Mouse (Mus musculus) ES-E14 (cell line): ENCODE measurements around the gene Tead3. TPM values are rescaled to one million over a fixed set of nuclear protein-coding genes. Genes with fewer than 3 reads are reported as not detected.

ENCODE experiments used
- DNase-seq: peaks from one replicate; pipeline ENCODE4 v3.0.0-alpha.2; 2013; ENCODE audit warnings: low read depth, low spot score
- H3K27ac ChIP-seq: 2 replicates; pipeline ENCODE4 v1.5.1; 2012; ENCODE audit warnings: low read depth, mild to moderate bottlenecking, low read length, moderate library complexity, mixed read lengths; ENCODE audit not compliant: poor library complexity, insufficient read depth, severe bottlenecking
- H3K36me3 ChIP-seq: 2 replicates; pipeline ENCODE4 v1.6.1; 2012; ENCODE audit warnings: mild to moderate bottlenecking, low read length, moderate library complexity, mixed read lengths; ENCODE audit not compliant: control insufficient read depth, poor library complexity, insufficient read depth, severe bottlenecking
- H3K4me1 ChIP-seq, 2 experiments: fragments of 150-350 bp in 1 of 2; sonication (generic) in 1 of 2; 2 replicates each; pipeline ENCODE4 v1.6.1; 2012; ENCODE audit warnings: low read length in 2 of 2, mild to moderate bottlenecking in 1 of 2, mixed read lengths in 1 of 2; ENCODE audit not compliant: control insufficient read depth in 2 of 2, insufficient read depth in 2 of 2, poor library complexity in 1 of 2
- H3K4me3 ChIP-seq, 2 experiments: fragments of 150-350 bp in 1 of 2; sonication (generic) in 1 of 2; 2 replicates each; pipeline ENCODE4 v1.5.1; 2012; ENCODE audit warnings: low read length in 2 of 2, low read depth in 1 of 2, mild to moderate bottlenecking in 1 of 2, mixed read lengths in 1 of 2; ENCODE audit not compliant: insufficient read depth in 1 of 2, poor library complexity in 1 of 2, severe bottlenecking in 1 of 2
- H3K9ac ChIP-seq: 2 replicates; pipeline ENCODE4 v1.6.1; 2012; ENCODE audit warnings: low read depth, mild to moderate bottlenecking, low read length, mixed read lengths; ENCODE audit not compliant: poor library complexity, insufficient read depth, severe bottlenecking
- H3K9me3 ChIP-seq: fragments of 150-350 bp; sonication (generic); 2 replicates; pipeline ENCODE4 v1.6.1; 2012; ENCODE audit warnings: low read depth, mild to moderate bottlenecking, low read length; ENCODE audit not compliant: control insufficient read depth, insufficient read depth
- CHD2 ChIP-seq: IDR thresholded peaks from 2 replicates; pipeline ENCODE4 v1.6.1; 2014; ENCODE audit warnings: mild to moderate bottlenecking, low read depth, low read length, inconsistent platforms
- HCFC1 ChIP-seq: IDR thresholded peaks from 2 replicates; pipeline ENCODE4 v1.6.1; 2012; ENCODE audit warnings: low read length, inconsistent platforms, borderline replicate concordance; ENCODE audit not compliant: insufficient read depth
- MAFK ChIP-seq: IDR thresholded peaks from 2 replicates; pipeline ENCODE4 v1.6.1; 2014; ENCODE audit warnings: mild to moderate bottlenecking, low read depth, low read length, inconsistent platforms; ENCODE audit not compliant: insufficient read depth
- ZC3H11A ChIP-seq: IDR thresholded peaks from 2 replicates; pipeline ENCODE4 v1.6.1; 2012; ENCODE audit warnings: low read depth, mild to moderate bottlenecking, inconsistent platforms, low read length, borderline replicate concordance
- ZNF384 ChIP-seq: IDR thresholded peaks from 2 replicates; pipeline ENCODE4 v1.6.1; 2012; ENCODE audit warnings: low read depth, low read length, inconsistent platforms
- in situ Hi-C, 2 experiments: fragments of 600-800 bp; cut with MboI; formaldehyde crosslinking; loops; one replicate each; pipeline ENCODE4 v1.15.1; 2025; ENCODE audit warnings: low sequenced_read_pairs in 2 of 2, inconsistent platforms in 1 of 2; ENCODE audit not compliant: unreplicated experiment in 2 of 2
- total RNA-seq: library from RNA; depleted of rRNA; stranded (reverse); fragments of 300-350 nt; gene quantifications from 2 replicates; pipeline ENCODE4 v1.2.3, GENCODE M21; 2012

The Tead3 gene
- total RNA-seq, 1 experiment, result 8.0 TPM

DNA sequence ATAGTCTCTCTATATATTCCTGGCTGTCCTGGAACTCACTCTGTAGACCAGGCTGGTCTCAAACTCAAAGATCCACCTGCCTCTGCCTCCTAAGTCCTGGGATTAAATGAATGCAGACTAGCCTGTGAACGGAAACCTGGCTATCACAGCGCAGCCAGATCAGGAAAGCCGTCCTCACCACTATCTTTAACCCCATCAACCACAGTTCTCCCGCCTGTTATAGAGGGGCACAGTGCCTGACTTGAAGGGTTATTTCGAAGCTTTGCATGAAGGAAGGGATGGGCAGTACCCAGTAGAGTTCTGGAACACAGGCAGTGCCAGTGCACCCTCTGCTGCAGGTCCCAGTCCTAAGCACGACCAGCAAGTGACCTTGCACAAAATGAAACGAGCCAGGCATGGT, 59.3 kb downstream of the Tead3 start:
- DNase-seq, result no peak
- Histone ChIP-seq H3K4me3 (no peak overlapping the region), H3K36me3 (no peaks in the 10 kb centered on the region), H3K9me3 (no peaks in the 10 kb centered on the region), H3K27ac (no peak overlapping the region), H3K4me1 (peaks cover 0 to 8% of the 10 kb centered on the region in 2 experiments; a peak in 1 of 4 replicates), H3K9ac (no peak overlapping the region)
- no peak for TF ChIP-seq HCFC1
- TF ChIP-seq ZNF384, result no peak
- no peak for TF ChIP-seq CHD2
- no peak for TF ChIP-seq MAFK
- TF ChIP-seq ZC3H11A, result no peak
- in situ Hi-C loops, result no loop called here

DNA sequence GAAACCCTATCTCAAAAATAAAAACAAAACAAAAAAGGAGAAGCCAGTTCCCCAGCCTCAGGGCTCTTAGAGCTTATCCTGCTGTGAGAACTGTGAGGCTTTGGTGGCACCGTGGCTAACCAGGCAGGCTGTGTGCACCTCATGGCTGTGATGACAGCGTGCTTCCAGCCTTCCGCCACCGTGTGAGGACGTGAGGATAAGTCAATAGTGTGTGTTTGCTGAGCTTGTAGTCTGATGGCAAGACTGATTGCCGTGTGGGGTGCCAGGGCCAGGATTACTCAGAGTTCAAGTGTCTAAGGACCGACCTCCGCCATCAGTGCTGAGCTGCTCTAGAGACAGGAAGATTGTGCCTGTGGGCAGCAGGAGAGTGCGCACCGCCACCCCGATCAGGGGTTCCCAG, 59.9 kb downstream of the Tead3 start:
- TF ChIP-seq ZNF384 (no peak), ZC3H11A (no peak), MAFK (no peak), CHD2 (no peak), HCFC1 (no peak)
- Histone ChIP-seq H3K36me3 (no peaks in the 10 kb centered on the region), H3K27ac (no peak overlapping the region), H3K4me3 (no peak overlapping the region), H3K4me1 (peaks cover 0 to 8% of the 10 kb centered on the region in 2 experiments; a peak in 1 of 4 replicates), H3K9ac (no peak overlapping the region), H3K9me3 (no peaks in the 10 kb centered on the region)
- in situ Hi-C loops, result no loop called here
- no peak for DNase-seq

DNA sequence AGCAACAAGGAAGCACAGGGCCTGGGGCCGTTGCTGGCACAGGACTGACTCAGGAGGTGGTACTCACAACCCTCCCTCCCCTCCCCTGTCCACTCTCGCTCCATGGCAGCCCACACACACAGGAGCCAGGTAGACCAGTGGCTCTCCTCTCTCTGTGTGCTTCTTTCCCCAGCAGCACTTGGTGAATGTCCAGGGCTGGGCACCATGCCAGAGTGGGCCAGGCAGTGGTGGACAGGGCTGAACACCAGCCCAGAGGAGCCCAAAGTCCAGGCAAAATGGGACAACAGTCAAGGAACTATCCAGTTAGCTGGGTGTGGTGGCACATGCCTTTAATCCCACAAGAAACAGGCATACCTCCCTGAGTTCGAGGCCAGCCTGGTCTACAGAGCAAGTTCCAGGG, 60.4 kb downstream of the Tead3 start:
- TF ChIP-seq HCFC1 (no peak), ZC3H11A (no peak), CHD2 (no peak), MAFK (no peak), ZNF384 (no peak)
- Histone ChIP-seq H3K9me3 (no peaks in the 10 kb centered on the region), H3K4me1 (peaks cover 0 to 8% of the 10 kb centered on the region in 2 experiments; a peak in 1 of 4 replicates), H3K36me3 (no peaks in the 10 kb centered on the region), H3K27ac (no peak overlapping the region), H3K4me3 (no peak overlapping the region), H3K9ac (no peak overlapping the region)
- in situ Hi-C loops, result no loop called here
- DNase-seq, result no peak

DNA sequence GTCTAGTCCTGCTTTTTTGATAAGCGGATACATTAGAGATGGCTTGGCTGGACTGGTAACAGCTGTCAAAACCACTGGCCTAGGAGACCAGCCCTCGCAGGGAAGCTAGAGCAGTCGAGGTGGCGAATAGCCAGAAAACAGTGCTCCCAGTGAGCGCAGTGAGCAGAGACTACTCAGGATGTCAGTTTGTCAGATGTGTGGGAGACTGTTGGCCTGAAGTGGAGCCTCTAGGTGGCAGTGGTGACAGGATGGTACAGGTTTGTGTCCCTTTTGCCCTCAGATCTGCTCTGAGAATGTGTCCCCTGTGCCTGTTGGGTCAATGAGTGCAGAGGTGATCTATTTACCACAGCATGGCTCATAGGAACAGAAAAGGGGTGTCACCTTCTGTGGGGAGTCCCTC, 62.6 kb downstream of the Tead3 start:
- no peak overlapping the region for H3K9ac ChIP-seq
- in situ Hi-C loops, result no loop called here
- H3K9me3 ChIP-seq, result no peaks in the 10 kb centered on the region
- H3K27ac ChIP-seq, result no peak overlapping the region
- peaks cover 0 to 6% of the 10 kb centered on the region in 2 experiments; a peak in 1 of 4 replicates for H3K4me1 ChIP-seq
- TF ChIP-seq ZNF384, result no peak
- TF ChIP-seq CHD2, result no peak
- no peak for TF ChIP-seq ZC3H11A
- TF ChIP-seq HCFC1, result no peak
- TF ChIP-seq MAFK, result no peak
- no peaks in the 10 kb centered on the region for H3K36me3 ChIP-seq
- no peak for DNase-seq
- H3K4me3 ChIP-seq, result no peak overlapping the region

DNA sequence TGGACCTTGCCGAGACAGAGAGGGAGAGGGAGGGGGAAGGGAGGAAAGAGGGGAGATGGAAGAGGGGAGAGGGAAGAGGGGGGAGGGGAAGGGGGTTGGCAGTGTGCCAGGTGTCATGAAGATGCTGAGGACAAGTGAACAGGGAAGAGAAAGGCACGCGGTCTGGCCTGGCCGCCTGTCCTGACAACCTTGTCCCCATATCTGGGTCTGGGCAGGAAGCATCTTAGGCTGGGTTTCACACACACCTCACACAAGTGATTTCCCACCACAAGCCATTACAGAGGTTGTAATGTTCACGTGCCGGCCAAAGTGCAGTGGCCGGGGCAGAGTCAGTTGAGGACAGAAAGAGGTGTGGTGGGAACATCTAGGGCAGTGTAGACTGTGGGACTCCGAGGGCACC, 63.0 kb downstream of the Tead3 start:
- Histone ChIP-seq H3K36me3 (no peaks in the 10 kb centered on the region), H3K27ac (no peak overlapping the region), H3K9me3 (no peaks in the 10 kb centered on the region), H3K4me1 (peaks cover 0 to 6% of the 10 kb centered on the region in 2 experiments; a peak in 1 of 4 replicates), H3K9ac (no peak overlapping the region), H3K4me3 (no peak overlapping the region)
- in situ Hi-C loops, result no loop called here
- no peak for DNase-seq
- no peak for TF ChIP-seq CHD2
